Mouse (Mus musculus): ENCODE data around the gene Rfc5. TPM values are rescaled to one million over a fixed set of nuclear protein-coding genes. Genes with fewer than 3 reads are reported as not detected.
"Not testable (repeated sequence)": the region's sequence is repeated elsewhere in the genome, so short reads cannot be mapped to it uniquely, and the experiment has no call there.

Rfc5 gene
- polyA plus RNA-seq, 1 experiment, result 36.5 TPM

- H3K27ac ChIP-seq (ENCODE audit: control insufficient read depth, insufficient read depth, low read depth, low read length, poor library complexity), result no peak overlapping the region
- no peak overlapping the region for H3K4me3 ChIP-seq (replicated peaks; ENCODE audit: control insufficient read depth, low read depth, low read length)
- TF ChIP-seq POLR2A (IDR thresholded peaks at IDR 0.05; ENCODE audit: borderline replicate concordance, control insufficient read depth, low read depth, low read length) (no peak), CTCF (IDR thresholded peaks at IDR 0.05; ENCODE audit: control insufficient read depth, insufficient read depth, low read length) (no peak)
- H3K4me1 ChIP-seq (ENCODE audit: control insufficient read depth, insufficient read depth, low read length), result no peaks in the 10 kb centered on the region
- 6% methylated on average over 8 of the region's 8 CpGs for WGBS
Observed at GRCm38 (mm10) chr5:117354121-117354520, 34.7 kb downstream of the Rfc5 start.

- 78% methylated on average over 19 of the region's 19 CpGs for WGBS
- TF ChIP-seq POLR2A (IDR thresholded peaks at IDR 0.05; ENCODE audit: borderline replicate concordance, control insufficient read depth, low read depth, low read length) (no peak), CTCF (IDR thresholded peaks at IDR 0.05; ENCODE audit: control insufficient read depth, insufficient read depth, low read length) (no peak)
- H3K27ac ChIP-seq (ENCODE audit: control insufficient read depth, insufficient read depth, low read depth, low read length, poor library complexity), result no peak overlapping the region
- H3K4me1 ChIP-seq (ENCODE audit: control insufficient read depth, insufficient read depth, low read length), result no peaks in the 10 kb centered on the region
- H3K4me3 ChIP-seq (replicated peaks; ENCODE audit: control insufficient read depth, low read depth, low read length), result no peak overlapping the region
Observed at GRCm38 (mm10) chr5:117348279-117348678, 40.6 kb downstream of the Rfc5 start.

DNA sequence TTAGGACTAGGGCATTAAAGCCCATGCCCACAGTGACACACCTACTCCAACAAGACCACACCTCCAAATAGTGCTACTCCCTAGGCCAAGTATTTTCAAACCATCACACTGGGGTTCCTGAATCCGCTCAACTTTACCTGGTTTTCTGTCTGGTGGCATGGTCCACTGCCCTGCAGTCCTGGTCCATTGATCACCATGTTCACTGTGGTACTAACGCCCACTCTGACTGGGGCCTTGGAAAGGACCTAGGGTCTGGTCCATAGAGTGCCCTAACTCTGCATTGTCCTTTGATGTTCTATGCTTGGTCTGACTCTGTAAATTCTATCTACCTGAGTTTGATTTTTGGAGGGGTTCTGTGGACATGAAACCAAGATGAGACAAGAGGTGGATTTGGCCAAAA lies 41.0 kb downstream of the Rfc5 start:
- 92% methylated on average over 2 of the region's 2 CpGs for WGBS
- no peaks in the 10 kb centered on the region for H3K4me1 ChIP-seq (ENCODE audit: control insufficient read depth, insufficient read depth, low read length)
- H3K27ac ChIP-seq (ENCODE audit: control insufficient read depth, insufficient read depth, low read depth, low read length, poor library complexity), result no peak overlapping the region
- TF ChIP-seq CTCF (IDR thresholded peaks at IDR 0.05; ENCODE audit: control insufficient read depth, insufficient read depth, low read length) (no peak), POLR2A (IDR thresholded peaks at IDR 0.05; ENCODE audit: borderline replicate concordance, control insufficient read depth, low read depth, low read length) (no peak)
- H3K4me3 ChIP-seq (replicated peaks; ENCODE audit: control insufficient read depth, low read depth, low read length), result no peak overlapping the region

DNA sequence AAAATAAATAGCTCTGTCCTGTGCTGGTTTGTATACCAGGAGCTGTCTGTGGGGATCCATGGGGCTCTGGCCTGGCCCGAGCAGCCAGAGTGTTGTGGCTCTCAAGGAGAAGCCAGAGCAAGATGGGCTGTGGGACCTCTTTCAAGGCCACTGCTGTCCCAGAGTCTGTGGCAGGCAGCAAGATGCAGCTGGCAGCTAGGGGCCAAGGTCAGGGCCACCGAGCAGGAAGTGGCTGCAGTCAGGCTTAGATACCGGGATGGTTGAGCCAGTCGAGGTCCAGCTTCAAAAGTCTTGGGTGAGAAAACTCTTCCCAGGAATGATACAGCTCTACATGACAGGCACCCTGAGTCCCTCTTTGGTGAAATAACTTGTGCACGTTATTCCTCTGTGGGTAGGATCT lies 41.8 kb downstream of the Rfc5 start:
- no peak overlapping the region for H3K4me3 ChIP-seq (replicated peaks; ENCODE audit: control insufficient read depth, low read depth, low read length)
- 83% methylated on average over 5 of the region's 5 CpGs for WGBS
- TF ChIP-seq POLR2A (IDR thresholded peaks at IDR 0.05; ENCODE audit: borderline replicate concordance, control insufficient read depth, low read depth, low read length) (no peak), CTCF (IDR thresholded peaks at IDR 0.05; ENCODE audit: control insufficient read depth, insufficient read depth, low read length) (no peak)

DNA sequence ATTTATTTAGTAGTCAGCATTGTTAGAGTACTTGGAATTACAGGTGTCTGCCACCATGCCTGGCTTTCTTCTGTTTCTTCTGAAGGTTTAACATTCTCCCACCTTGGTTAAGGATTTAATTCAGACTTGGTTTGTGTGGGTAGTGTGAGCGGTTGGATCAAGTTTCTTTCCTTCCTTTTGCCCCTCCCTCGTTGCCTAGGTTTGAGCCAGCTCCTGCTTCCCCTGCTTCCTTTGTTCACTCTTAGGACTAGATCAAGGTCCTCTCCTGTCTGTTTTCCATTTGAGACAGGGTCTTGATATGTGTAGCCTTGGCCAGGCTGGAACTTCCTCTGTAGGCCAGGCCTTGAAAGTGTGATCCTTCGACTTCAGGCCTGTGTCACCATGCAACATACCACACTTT lies 42.6 kb downstream of the Rfc5 start:
- WGBS, result 49% methylated on average over 3 of the region's 3 CpGs
- H3K27ac ChIP-seq (ENCODE audit: control insufficient read depth, insufficient read depth, low read depth, low read length, poor library complexity), result no peak overlapping the region
- TF ChIP-seq POLR2A (IDR thresholded peaks at IDR 0.05; ENCODE audit: borderline replicate concordance, control insufficient read depth, low read depth, low read length) (no peak), CTCF (IDR thresholded peaks at IDR 0.05; ENCODE audit: control insufficient read depth, insufficient read depth, low read length) (no peak)

More for the DNA sequence above, 41.8 kb downstream of the Rfc5 start:
- Histone ChIP-seq H3K4me1 (ENCODE audit: control insufficient read depth, insufficient read depth, low read length) (no peaks in the 10 kb centered on the region), H3K27ac (ENCODE audit: control insufficient read depth, insufficient read depth, low read depth, low read length, poor library complexity) (no peak overlapping the region)

GRCm38 (mm10) chr5:117345432-117345976 lies 43.3 kb downstream of the Rfc5 start:
- Histone ChIP-seq H3K27ac (ENCODE audit: control insufficient read depth, insufficient read depth, low read depth, low read length, poor library complexity) (no peak overlapping the region), H3K4me3 (replicated peaks; ENCODE audit: control insufficient read depth, low read depth, low read length) (no peak overlapping the region), H3K4me1 (ENCODE audit: control insufficient read depth, insufficient read depth, low read length) (no peaks in the 10 kb centered on the region)
- 61% methylated on average over 5 of the region's 5 CpGs for WGBS
- no peak for TF ChIP-seq POLR2A (IDR thresholded peaks at IDR 0.05; ENCODE audit: borderline replicate concordance, control insufficient read depth, low read depth, low read length)
- no peak for TF ChIP-seq CTCF (IDR thresholded peaks at IDR 0.05; ENCODE audit: control insufficient read depth, insufficient read depth, low read length)

More for the DNA sequence above, 42.6 kb downstream of the Rfc5 start:
- H3K4me3 ChIP-seq (replicated peaks; ENCODE audit: control insufficient read depth, low read depth, low read length), result no peak overlapping the region
- no peaks in the 10 kb centered on the region for H3K4me1 ChIP-seq (ENCODE audit: control insufficient read depth, insufficient read depth, low read length)

- not testable (repeated sequence) for H3K4me3 ChIP-seq (replicated peaks; ENCODE audit: control insufficient read depth, low read depth, low read length); H3K27ac ChIP-seq (ENCODE audit: control insufficient read depth, insufficient read depth, low read depth, low read length, poor library complexity); H3K4me1 ChIP-seq (ENCODE audit: control insufficient read depth, insufficient read depth, low read length)
- WGBS, result 87% methylated on average over 5 of the region's 5 CpGs
Observed at GRCm38 (mm10) chr5:117344496-117344895, 44.4 kb downstream of the Rfc5 start.

DNA sequence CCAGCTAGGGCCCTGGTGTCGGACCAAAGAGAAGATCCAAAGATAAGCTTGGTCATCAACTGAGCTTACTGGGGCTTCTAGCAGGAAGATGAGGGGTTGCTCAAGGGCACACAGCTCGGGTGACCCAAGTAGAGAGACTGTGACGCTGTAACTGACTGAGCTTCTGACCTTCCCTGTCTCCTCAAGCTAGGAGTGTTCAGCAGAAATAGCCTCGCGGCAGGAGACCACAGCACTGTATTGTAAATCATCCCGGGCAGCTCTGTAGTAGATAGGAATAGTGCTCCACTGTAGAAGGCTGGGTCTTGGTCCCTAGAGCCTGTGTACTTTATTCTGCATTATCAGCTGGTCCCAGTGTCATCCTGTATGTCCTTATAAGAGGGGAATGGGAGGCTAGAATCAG lies 47.0 kb downstream of the Rfc5 start:
- TF ChIP-seq CTCF (IDR thresholded peaks at IDR 0.05; ENCODE audit: control insufficient read depth, insufficient read depth, low read length) (no peak), POLR2A (IDR thresholded peaks at IDR 0.05; ENCODE audit: borderline replicate concordance, control insufficient read depth, low read depth, low read length) (no peak)
- Histone ChIP-seq H3K4me3 (replicated peaks; ENCODE audit: control insufficient read depth, low read depth, low read length) (no peak overlapping the region), H3K27ac (ENCODE audit: control insufficient read depth, insufficient read depth, low read depth, low read length, poor library complexity) (no peak overlapping the region), H3K4me1 (ENCODE audit: control insufficient read depth, insufficient read depth, low read length) (no peaks in the 10 kb centered on the region)
- WGBS, result 71% methylated on average over 6 of the region's 6 CpGs

DNA sequence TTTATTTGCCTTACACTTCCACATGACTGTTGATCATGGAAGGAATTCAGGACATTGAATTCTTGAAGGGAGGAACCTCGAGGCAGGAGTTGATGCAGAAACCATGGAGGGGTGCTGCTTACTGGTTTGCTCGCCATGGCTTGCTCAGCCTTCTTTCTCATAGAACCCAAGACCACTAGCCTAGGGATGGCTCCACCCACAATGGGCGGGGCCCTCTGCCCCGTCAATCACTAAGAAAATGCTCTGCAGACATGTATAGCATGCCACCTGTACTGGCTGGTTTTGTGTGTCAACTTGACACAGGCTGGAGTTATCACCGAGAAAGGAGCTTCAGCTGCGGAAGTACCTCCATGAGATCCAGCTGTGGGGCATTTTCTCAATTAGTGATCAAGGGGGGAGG lies 48.8 kb downstream of the Rfc5 start:
- Histone ChIP-seq H3K4me1 (ENCODE audit: control insufficient read depth, insufficient read depth, low read length) (no peaks in the 10 kb centered on the region; the same call in 1 of the 2 replicates), H3K27ac (ENCODE audit: control insufficient read depth, insufficient read depth, low read depth, low read length, poor library complexity) (no peak overlapping the region), H3K4me3 (replicated peaks; ENCODE audit: control insufficient read depth, low read depth, low read length) (no peak overlapping the region)
- WGBS, result 86% methylated on average over 6 of the region's 6 CpGs
- no peak for TF ChIP-seq CTCF (IDR thresholded peaks at IDR 0.05; ENCODE audit: control insufficient read depth, insufficient read depth, low read length)
- TF ChIP-seq POLR2A (IDR thresholded peaks at IDR 0.05; ENCODE audit: borderline replicate concordance, control insufficient read depth, low read depth, low read length), result no peak

Data from bone marrow, adult 2 months (tissue).